Mouse (Mus musculus): ENCODE results near the gene Mdh2.

GRCm38 (mm10) chr5:135743741-135744609, 34.3 kb upstream of the Mdh2 start, which contains the start of gene Tmem120a:
- TF ChIP-seq CTCF (IDR thresholded peaks at IDR 0.05): no peak
- TF ChIP-seq POLR2A (IDR thresholded peaks at IDR 0.05; ENCODE audit: insufficient read depth, low read depth, low read length): peak; percentile 87
- TF ChIP-seq EP300 (IDR thresholded peaks at IDR 0.05; ENCODE audit: insufficient read depth, low read depth, low read length): 0 out of 2 replicates have a peak, but pooled peaks have one; percentile 35

All from heart, adult 2 months (tissue).